Mouse (Mus musculus) cerebral cortex, adult 2 months (tissue): ENCODE measurements around the gene Slc7a6os.

Source experiments
- WGBS: fragments of 180-500 bp; shearing (Covaris S2); methylation state at CpG from one replicate; pipeline ENCODE4 v1.1.7; 2018; 5-methylcytosine and 5-hydroxymethylcytosine counted together

Gene Slc7a6os

DNA sequence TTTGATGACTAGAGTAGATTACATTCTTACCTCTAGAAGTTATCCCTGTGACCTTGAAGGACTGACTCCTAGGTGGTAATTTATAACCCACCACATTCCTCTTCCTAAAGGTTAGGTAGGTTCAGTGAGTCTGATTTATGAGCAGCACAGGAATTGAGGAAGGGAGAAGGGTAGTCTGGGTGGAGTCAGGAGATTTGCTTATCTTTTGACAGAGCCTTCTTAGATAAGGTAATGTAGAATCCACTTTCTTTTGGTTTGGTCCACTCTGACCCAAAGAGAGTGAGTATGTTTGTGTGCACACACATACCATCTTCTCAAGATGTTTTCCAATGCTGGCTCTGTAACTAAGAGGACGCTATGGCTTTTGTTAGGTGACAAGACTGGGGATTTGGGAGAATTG, 33.1 kb downstream of the Slc7a6os start:
- WGBS, result 94% methylated on average over 1 of the region's 1 CpGs

DNA sequence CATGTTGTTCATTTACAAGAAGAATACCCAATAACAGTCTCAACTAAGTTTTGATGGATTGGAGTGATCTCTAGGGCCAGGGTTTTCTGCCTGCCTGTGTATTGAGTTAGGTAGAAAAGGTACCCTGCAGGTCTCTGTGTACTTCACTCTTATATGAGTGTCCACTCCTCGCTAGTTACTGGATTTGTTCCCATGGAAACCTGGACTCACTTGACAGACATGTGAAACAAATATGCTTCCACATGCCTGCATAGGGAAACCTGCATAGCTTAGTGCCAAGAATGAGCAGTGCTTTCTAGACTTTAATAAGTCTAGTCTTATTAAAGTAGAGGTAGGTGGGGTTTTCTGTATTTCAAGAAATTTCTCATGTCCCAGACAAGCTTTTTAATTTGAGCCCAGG, 33.8 kb downstream of the Slc7a6os start:
- 27% methylated on average over 1 of the region's 1 CpGs for WGBS

DNA sequence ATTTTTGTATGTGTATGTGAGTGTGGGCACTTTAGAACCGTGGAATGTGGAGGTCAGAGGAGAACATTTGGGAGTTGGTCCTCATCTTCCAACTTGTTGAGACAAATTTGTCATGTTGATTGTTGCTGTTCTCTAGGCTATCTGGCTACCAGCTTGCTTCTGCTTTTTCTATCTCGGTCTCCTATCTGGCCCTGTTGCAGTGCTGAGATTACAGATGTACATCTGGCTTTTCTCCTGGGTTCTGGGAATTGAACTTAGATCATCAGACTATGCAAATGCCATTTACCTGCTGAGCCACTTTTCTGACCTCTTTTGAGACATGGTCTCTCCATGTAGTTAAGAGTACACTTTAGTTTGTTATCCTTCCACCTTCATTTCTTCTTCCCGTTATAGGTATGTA, 37.2 kb downstream of the Slc7a6os start:
- WGBS, result 89% methylated on average over 3 of the region's 3 CpGs

DNA sequence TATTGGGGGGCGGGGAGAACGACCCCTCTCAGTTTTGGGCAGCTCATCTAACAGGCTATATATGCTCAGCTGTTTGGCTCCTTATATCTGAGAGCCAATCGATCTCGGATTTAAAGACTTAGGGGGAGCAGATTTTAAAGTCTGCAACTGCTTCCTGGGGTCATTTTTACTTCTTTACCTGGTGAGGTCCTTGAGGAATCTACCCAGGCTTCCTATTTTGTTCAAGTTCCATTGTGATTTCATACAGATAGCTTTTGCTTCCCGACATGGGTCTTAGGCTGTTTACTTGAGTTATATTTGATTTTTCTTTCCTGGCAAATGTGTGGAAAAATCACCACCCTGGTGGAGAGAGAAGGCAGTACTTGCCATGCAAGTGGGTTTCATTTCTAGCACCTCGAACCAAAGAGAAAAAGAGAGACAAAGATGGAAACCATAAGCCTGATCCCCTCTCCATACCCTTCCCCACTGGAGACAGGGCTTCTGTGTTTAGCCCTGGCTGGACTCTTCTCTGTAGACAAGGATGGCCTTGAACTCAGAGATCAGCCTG, 40.7 kb downstream of the Slc7a6os start:
- 12% methylated on average over 6 of the region's 6 CpGs for WGBS

DNA sequence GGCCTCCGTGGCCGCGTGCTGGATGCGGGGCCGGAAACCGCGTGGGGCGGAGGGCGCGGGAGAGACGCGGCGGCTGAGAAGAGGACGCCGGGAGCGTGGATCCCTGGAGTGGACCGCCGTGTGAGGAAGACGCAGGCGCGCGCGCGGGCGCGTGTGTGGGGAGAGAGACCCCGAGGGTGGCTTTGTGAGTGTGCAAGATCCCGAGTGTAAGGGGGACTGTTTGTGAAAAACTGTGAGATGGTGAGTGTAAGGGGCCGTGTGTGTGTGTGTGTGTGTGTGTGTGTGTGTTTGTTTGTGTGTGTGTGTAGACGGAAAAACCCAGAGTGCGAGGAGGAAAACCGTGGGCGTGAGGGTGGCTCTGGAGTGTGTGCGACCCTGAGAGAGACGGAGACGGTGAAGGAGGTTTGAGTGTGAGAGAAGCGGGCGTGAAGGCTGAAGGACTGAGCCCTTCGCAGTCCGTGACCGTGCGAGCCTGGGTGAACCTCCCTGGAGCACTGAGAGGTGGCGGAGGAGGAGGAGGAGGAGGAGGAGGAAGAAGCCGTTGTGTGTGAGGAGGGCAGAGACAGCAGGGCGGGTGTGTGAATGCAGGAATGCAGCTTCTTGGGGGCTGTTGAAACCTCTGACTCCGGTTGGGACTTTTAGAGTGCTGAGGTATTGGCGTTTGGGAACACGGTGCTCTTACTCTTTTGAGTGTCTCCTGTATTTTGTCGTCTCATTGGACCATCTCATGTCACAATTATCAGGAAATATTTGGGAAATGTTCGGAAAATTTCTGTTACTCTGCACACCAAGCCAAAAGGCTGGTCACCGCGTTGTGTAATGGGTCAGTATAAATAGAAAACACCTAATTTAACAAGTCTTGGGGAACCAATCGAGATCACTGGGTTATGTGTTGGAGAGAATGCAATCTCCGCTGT, 41.5 kb downstream of the Slc7a6os start:
- WGBS, result under 1% methylated on average over 54 of the region's 54 CpGs

DNA sequence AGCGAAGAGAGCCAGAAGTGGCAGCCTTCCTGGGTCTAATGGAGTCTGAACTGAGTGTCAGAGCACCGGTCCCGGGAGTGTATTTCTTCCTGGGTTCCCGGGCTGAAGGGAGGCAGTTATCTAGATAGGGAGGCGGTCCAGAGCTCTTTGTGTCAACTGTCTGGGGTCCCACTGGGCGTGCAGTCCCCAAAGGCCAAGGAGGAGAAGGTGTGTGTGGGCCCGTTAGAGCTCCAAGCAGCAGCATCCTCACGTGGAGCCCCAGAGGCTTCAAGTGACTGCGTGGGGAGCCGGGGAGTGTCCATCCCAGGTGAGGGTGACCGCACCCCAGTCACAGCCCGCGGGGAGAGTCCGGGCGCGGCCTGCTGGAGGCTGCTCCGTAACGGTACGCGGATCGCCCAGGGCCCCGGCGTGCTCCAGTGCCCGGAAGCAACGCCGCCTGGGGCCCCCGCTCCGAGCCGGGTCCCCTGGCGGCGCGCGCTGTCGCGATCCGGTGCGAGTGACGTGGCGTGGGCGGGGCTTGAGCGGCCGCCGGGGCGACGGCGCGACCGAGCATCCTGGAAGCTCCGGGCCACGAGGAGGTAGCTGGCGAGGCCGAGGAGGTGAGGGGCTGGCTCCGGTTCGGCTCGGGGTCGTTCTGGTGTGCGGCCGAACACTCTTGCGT, 42.2 kb downstream of the Slc7a6os start, which contains the start of gene Slc7a6:
Slc7a6 (plus strand) TSS at position 502 of the 661 bp plus-strand sequence.
- under 1% methylated on average over 59 of the region's 59 CpGs for WGBS

DNA sequence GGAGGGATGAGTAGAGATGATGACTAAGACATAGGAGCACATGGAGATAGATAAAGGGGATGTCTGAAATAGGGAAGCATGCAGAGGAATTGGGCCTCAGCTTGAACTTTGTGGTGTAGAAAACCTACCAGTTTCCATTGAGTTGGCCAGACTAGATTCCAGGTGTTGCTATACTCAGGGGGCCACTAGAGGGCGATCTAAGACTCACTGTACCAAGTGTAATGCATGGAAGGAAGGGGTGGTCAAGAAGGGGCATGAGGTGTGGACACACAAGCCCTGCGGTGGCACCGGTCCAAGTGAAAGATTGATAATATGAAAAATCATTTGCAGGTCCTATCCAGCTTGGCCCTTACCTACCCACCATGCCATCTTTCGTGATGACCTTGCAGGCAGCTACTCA, 45.3 kb downstream of the Slc7a6os start:
- WGBS, result 43% methylated on average over 4 of the region's 4 CpGs

DNA sequence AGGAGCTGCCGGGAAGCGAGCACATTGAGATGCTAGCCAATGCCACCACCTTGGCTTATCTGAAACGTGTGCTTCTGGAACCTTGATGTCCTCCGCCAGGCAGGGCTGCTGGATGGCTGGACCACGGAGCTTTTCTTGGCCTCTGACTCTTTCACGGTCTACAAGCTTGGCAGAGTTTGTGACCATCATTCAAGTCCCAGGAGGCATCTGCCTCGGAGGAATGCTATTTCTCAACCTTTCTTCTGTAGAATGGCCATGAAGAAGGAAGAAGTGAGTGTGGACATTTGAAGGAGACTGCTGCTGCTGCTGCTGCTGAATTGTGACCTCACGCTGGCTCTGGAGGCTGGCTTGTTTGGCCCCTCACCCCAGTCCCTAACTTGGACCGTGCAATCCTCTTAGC, 47.5 kb downstream of the Slc7a6os start:
- 91% methylated on average over 9 of the region's 9 CpGs for WGBS

DNA sequence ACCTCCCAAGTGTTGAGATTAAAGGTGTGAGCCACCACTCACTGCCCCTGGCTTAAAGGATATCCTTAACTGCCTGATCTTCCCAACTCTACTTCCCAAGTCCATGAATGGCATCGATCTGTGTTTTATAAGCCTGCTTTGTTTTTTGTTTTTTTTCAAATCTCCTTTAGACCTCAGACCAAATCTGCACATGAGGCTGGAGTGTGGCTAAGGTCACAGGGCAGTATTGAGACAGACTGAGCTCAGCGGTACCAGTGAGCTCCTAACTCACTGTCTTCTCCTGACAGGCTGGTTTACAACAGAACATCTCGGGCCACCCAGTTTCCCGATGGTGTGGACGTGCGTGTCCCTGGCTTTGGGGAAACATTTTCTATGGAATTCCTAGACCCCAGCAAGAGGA, 50.9 kb downstream of the Slc7a6os start:
- WGBS, result 93% methylated on average over 6 of the region's 6 CpGs

DNA sequence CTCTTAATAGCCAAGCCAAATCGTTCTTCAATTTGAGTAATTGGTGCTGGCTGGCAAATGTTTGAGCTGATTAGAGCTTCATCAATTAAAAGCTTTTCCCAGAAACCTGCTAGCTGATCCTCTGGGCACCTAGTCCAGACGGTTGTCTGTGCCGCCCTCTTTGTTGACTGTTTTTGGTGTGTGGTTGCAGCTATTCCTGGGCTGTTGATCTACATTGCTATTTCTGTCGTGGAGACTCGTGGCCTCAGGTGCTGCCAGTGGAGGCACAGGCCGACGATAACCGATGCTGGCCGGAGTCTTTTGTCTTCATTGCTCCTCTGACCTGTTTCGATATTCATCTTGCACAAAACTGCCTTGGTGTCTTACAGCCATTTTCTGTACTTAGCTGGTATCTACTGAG, 52.4 kb downstream of the Slc7a6os start:
- 83% methylated on average over 10 of the region's 10 CpGs for WGBS

DNA sequence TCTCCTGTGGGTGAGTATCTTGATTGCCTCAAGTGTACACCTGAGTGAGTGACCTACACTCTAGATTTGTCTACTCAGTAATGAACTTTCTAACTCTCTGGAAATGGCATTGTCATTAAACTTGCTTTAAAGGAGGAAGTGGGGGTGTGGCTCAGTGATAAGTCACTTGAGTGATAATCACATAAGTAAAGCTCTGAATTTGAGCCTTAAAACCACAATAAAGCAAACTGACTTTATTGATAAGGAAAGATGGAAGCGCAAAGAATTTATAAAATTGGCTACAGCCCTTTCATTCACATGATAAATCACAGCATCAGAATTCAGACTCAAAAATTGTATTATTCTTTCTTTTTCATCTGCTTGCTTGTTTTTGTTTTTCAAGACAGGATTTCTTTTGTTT, 53.3 kb downstream of the Slc7a6os start:
- 100% methylated on average over 1 of the region's 1 CpGs for WGBS

DNA sequence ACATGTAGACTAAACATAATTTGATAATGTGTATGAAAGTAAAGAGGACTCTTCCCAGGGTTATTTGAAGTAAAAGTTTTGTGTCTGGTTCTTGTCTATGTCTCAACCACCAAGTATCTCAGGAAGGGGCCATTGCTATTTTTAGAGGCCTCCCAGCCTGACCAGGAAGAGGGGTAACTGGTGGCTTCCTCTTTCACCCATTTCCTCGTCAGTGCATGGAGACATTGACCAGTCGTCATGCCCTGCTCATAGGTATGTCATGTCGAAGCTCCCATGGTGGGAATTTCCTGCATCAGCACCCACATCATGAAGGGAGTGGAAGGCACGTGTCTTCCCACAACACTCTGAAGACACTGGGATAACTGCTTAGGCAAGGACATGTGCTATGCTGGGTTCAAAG, 57.9 kb downstream of the Slc7a6os start:
- WGBS, result 79% methylated on average over 4 of the region's 4 CpGs

DNA sequence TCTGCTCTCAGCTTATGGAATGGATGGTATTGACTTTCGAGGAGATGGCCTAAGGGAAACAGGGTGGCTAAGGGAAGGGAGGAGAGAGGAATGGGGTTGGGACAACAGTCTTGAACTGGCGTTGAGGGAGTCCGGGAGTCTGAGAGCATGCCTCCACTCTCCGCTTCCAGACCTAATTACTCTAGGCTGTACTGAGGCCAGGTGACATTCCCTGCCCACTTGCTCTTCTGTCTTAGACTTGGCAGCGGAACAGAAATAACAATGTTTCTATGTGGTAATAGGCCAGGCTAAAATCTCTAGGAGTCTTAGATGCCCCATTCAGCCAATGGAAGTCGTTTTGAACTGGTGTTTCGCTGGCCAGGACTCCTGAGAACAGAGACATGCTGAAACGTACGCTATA, 59.7 kb downstream of the Slc7a6os start:
- 39% methylated on average over 9 of the region's 9 CpGs for WGBS
